Mouse (Mus musculus) right cerebral cortex, postnatal 4 days (tissue): ENCODE measurements around the gene Fubp1.

Experiments
- DNase-seq: peaks from one replicate; pipeline ENCODE4 v3.0.0-alpha.2; 2022

Fubp1 gene

DNA sequence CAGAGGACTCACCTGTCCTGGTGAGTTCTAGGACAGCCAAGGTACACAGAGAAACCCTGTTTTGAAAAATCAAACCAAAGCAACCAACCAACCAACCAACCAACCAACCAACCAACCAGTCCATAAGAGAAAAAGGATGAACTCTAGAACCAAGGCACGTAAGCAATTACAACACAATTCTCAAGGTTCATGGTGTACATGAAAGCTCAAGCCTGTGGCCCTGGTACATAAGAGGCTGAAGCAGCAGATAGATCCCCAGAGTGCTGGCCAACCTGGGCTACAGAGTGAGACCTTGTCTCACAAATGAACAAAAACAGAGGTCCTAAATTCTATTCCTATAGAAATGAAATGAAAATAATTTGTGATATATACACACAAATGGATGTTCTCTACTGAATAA is 74.1 kb downstream of the Fubp1 start:
- DNase-seq: no peak

DNA sequence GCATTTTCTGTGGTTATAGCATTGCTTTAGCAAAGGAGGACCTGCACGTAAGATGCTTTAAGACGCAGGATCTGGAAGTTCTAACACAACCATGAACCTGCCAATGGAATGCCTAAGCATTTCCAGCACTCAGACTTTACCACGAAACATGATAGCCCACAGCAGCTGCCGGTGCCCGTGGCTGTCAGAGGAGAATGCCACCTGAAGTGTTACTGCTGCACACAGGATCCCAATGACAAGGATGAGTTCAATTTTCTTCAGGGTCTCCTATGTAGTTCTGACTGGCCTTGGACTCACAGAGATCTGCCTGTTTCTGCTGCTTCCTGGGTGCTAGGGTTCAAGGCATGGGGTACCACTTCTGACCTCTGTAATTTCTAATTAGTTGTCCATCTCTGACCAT is 74.5 kb downstream of the Fubp1 start:
- DNase-seq: no peak
